Mouse (Mus musculus) liver, embryonic 11.5 days (tissue): Measurements from ENCODE around the gene Gnat1. TPM values are rescaled to one million over a fixed set of nuclear protein-coding genes. Genes with fewer than 3 reads are reported as not detected.

Experiments used
- ATAC-seq: fragments of 200-750 bp; cut with Nextera tagmentation; replicated peaks from 2 replicates; pipeline ENCODE4 v1.8.0; 2017; ENCODE audit warnings: moderate number of reproducible peaks, mild to moderate bottlenecking, moderate TSS enrichment, moderate library complexity; ENCODE audit not compliant: low FRiP score
- DNase-seq: peaks from one replicate; pipeline ENCODE4 v3.0.0-alpha.2; 2017; ENCODE audit warnings: low spot score
- H3K27ac ChIP-seq: fragments of 300-500 bp; sonication (generic); 2 replicates; pipeline ENCODE4 v1.5.1; 2014; ENCODE audit warnings: mild to moderate bottlenecking, low read depth, low read length, control low read depth
- H3K27me3 ChIP-seq: fragments of 300-500 bp; sonication (generic); replicated peaks from 2 replicates; pipeline ENCODE4 v1.6.1; 2014; ENCODE audit warnings: low read length, mixed read lengths; ENCODE audit not compliant: control insufficient read depth, insufficient read depth
- H3K36me3 ChIP-seq: fragments of 300-500 bp; sonication (generic); 2 replicates; pipeline ENCODE4 v1.6.1; 2014; ENCODE audit warnings: mild to moderate bottlenecking, low read length, moderate library complexity, mixed read lengths; ENCODE audit not compliant: control insufficient read depth, insufficient read depth
- H3K4me1 ChIP-seq: fragments of 300-500 bp; sonication (generic); replicated peaks from 2 replicates; pipeline ENCODE4 v1.6.1; 2014; ENCODE audit warnings: low read length, mixed read lengths; ENCODE audit not compliant: control insufficient read depth, insufficient read depth
- H3K4me2 ChIP-seq: fragments of 300-500 bp; sonication (generic); 2 replicates; pipeline ENCODE4 v1.6.1; 2014; ENCODE audit warnings: mild to moderate bottlenecking, control low read depth, moderate library complexity
- H3K4me3 ChIP-seq: fragments of 300-500 bp; sonication (generic); 2 replicates; pipeline ENCODE4 v1.5.1; 2014; ENCODE audit warnings: low read depth, low read length, control low read depth
- H3K9ac ChIP-seq: fragments of 300-500 bp; sonication (generic); 2 replicates; pipeline ENCODE4 v1.6.1; 2014; ENCODE audit warnings: low read depth, low read length, control low read depth
- H3K9me3 ChIP-seq: fragments of 300-500 bp; sonication (generic); 2 replicates; pipeline ENCODE4 v1.6.1; 2016; ENCODE audit warnings: low read length, inconsistent platforms, mixed read lengths; ENCODE audit not compliant: control insufficient read depth
- WGBS: fragments of 180-500 bp; shearing (Covaris S2); extraction: QIAGEN DNeasy Blood & Tissue Kit; methylation state at CpG from one replicate; pipeline ENCODE4 v1.1.7; 2014; 5-methylcytosine and 5-hydroxymethylcytosine counted together
- polyA plus RNA-seq: library from polyadenylated mRNA; unstranded; fragments of >200 nt; fragmentation: Nextera tagmentation; extraction: Ambion mirVana; gene quantifications from 2 replicates; pipeline ENCODE4 v1.2.1, GENCODE M21; 2014

The Gnat1 gene
- polyA plus RNA-seq, 1 experiment from 2014 or later: 4.7 TPM

- DNase-seq (no peak), ATAC-seq (no peak)
- Histone ChIP-seq H3K4me1 (peaks cover 16% of the 10 kb centered on the region), H3K27me3 (peaks cover 26% of the 10 kb centered on the region), H3K4me3 (no peak overlapping the region), H3K9me3 (no peaks in the 10 kb centered on the region), H3K4me2 (no peak overlapping the region), H3K27ac (no peak overlapping the region), H3K36me3 (no peaks in the 10 kb centered on the region), H3K9ac (no peak overlapping the region)
- 70% methylated on average over 2 of the region's 2 CpGs for WGBS
These were observed 36.1 kb upstream of the Gnat1 start for GRCm38 (mm10) chr9:107715632-107716031.

- Histone ChIP-seq H3K9me3 (no peaks in the 10 kb centered on the region), H3K27ac (peak overlapping the region; percentile 64), H3K9ac (no peak overlapping the region), H3K4me3 (no peak overlapping the region), H3K27me3 (peaks cover 37% of the 10 kb centered on the region), H3K4me2 (no peak overlapping the region), H3K36me3 (no peaks in the 10 kb centered on the region), H3K4me1 (peaks cover 26% of the 10 kb centered on the region)
- ATAC-seq (no peak), DNase-seq (no peak)
- WGBS: 28% methylated on average over 12 of the region's 12 CpGs
These were observed 34.9 kb upstream of the Gnat1 start for GRCm38 (mm10) chr9:107714221-107714952.

GRCm38 (mm10) chr9:107709697-107710483 is 30.4 kb upstream of the Gnat1 start, which contains the start of gene Sema3f:
TSS of gene Sema3f (minus strand) at chr9:107710475.
- peak; percentile 84 for ATAC-seq
- peak; percentile 79 for DNase-seq
- Histone ChIP-seq H3K9me3 (no peaks in the 10 kb centered on the region), H3K27ac (peak within 1 kb of the TSS; percentile 43), H3K4me3 (peak within 1 kb of the TSS; percentile 66), H3K27me3 (peaks cover 70% of the 10 kb centered on the region), H3K4me2 (peak within 1 kb of the TSS; percentile 98), H3K9ac (peak within 1 kb of the TSS; percentile 68), H3K36me3 (no peaks in the 10 kb centered on the region), H3K4me1 (peaks cover 51% of the 10 kb centered on the region)
- 1% methylated on average over 85 of the region's 86 CpGs for WGBS

GRCm38 (mm10) chr9:107709096-107709696 is 29.7 kb upstream of the Gnat1 start:
- WGBS: 1% methylated on average over 55 of the region's 55 CpGs
- Histone ChIP-seq H3K27me3 (peaks cover 70% of the 10 kb centered on the region), H3K9ac (peak overlapping the region; percentile 68), H3K36me3 (no peaks in the 10 kb centered on the region), H3K9me3 (no peaks in the 10 kb centered on the region), H3K27ac (peak overlapping the region; percentile 43), H3K4me3 (peak overlapping the region; percentile 66), H3K4me1 (peaks cover 49% of the 10 kb centered on the region), H3K4me2 (peak overlapping the region; percentile 98)
- peak; percentile 63 for DNase-seq
- ATAC-seq: peak; percentile 2; the same call in 1 of the 2 replicates

GRCm38 (mm10) chr9:107708439-107709095 is 29.1 kb upstream of the Gnat1 start:
- WGBS: 3% methylated on average over 21 of the region's 21 CpGs

GRCm38 (mm10) chr9:107707701-107708438 is 28.4 kb upstream of the Gnat1 start:
- WGBS: 5% methylated on average over 17 of the region's 17 CpGs
- peaks cover 67% of the 10 kb centered on the region for H3K27me3 ChIP-seq
- H3K4me2 ChIP-seq: peak overlapping the region; percentile 98
- peak overlapping the region; percentile 66 for H3K4me3 ChIP-seq
- peak; percentile 52 for DNase-seq
- H3K9ac ChIP-seq: peak overlapping the region; percentile 6; the same call in 1 of the 2 replicates
- H3K36me3 ChIP-seq: no peaks in the 10 kb centered on the region
- no peaks in the 10 kb centered on the region for H3K9me3 ChIP-seq
- ATAC-seq: no peak
- peaks cover 44% of the 10 kb centered on the region for H3K4me1 ChIP-seq
- peak overlapping the region; percentile 72 for H3K27ac ChIP-seq

More at GRCm38 (mm10) chr9:107708439-107709095, 29.1 kb upstream of the Gnat1 start:
- ATAC-seq (no peak), DNase-seq (peak; percentile 49)
- H3K4me2 ChIP-seq: peak overlapping the region; percentile 98
- no peak overlapping the region for H3K27ac ChIP-seq
- peak overlapping the region; percentile 66 for H3K4me3 ChIP-seq
- H3K4me1 ChIP-seq: peaks cover 45% of the 10 kb centered on the region
- no peaks in the 10 kb centered on the region for H3K9me3 ChIP-seq
- peak overlapping the region; percentile 68 for H3K9ac ChIP-seq
- H3K36me3 ChIP-seq: no peaks in the 10 kb centered on the region
- peaks cover 70% of the 10 kb centered on the region for H3K27me3 ChIP-seq

GRCm38 (mm10) chr9:107706781-107707211 is 27.3 kb upstream of the Gnat1 start:
- peak overlapping the region; percentile 98 for H3K4me2 ChIP-seq
- H3K27ac ChIP-seq: peak overlapping the region; percentile 72; the same call in 1 of the 2 replicates
- DNase-seq (no peak), ATAC-seq (no peak)
- no peaks in the 10 kb centered on the region for H3K36me3 ChIP-seq
- H3K9me3 ChIP-seq: no peaks in the 10 kb centered on the region
- peak overlapping the region; percentile 29 for H3K4me3 ChIP-seq
- 5% methylated on average over 14 of the region's 14 CpGs for WGBS
- 0 out of 2 replicates have a peak overlapping the region, but pooled peaks have one; percentile 20 for H3K9ac ChIP-seq
- H3K27me3 ChIP-seq: peaks cover 64% of the 10 kb centered on the region
- peaks cover 51% of the 10 kb centered on the region for H3K4me1 ChIP-seq
